Mouse (Mus musculus): ENCODE results near the gene Ptbp2. TPM values are rescaled to one million over a fixed set of nuclear protein-coding genes. Genes with fewer than 3 reads are reported as not detected.
A peak's percentile ranks its signal among the peaks of the same experiment; 100 is the strongest.

The Ptbp2 gene
- total RNA-seq (2021): 10 to 100 TPM; 16.8 to 16.9 TPM
- long read RNA-seq, experiment 1, partial matches to known transcripts: 0 of 10 reads
- long read RNA-seq, experiment 1, other reads (novel, unspliced or antisense): 5 of 10 reads
- long read RNA-seq, experiment 2, partial matches to known transcripts: 0 of 5 reads
- long read RNA-seq, experiment 2, other reads (novel, unspliced or antisense): 1 of 5 reads

DNA sequence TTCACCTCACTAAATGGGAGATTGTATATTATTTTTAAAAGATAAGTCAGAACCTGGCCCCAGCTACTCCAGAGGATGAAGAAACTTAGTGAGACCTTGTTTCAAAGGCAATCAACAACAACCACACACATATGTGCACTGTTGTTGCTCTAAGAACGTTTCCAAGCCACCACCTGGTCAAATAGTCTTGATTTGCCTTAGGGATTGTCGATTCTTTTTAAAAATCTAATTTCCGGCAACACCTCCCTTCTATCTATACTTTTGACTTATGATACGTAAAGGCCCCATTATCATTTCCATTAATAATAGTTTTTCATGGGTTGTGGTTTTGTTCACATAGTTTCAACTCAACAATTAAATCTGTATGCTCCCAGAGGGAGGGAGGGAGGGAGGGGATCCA lies at the start of gene Ptbp2:
Gene Ptbp2 (minus strand): TSS at position 101 of the 400 bp plus-strand sequence.
- intact Hi-C loops (cut with DNase I; ENCODE audit: low total_unique reads): no loop called here
- DNase-seq: no peak

DNA sequence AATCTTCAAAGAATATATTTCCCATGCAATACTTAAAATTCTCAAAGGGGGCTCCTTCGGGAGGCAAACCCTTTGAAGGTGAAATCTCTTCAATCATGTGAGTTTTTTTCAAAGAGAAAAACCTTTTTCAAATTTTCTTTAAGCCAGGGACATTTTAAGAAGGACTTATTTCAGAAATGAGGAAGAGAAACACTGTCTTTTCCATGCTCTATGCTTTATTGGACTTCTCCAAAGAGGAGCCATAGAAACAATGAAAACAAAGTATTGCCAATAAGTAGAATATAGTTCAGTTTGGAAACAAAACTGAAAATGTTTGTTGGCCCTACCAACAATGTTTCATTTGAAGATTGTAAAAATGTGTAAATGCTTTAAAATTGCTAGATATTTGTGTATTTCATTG lies 30.4 kb upstream of the Ptbp2 start:
- DNase-seq: no peak
- intact Hi-C loops (cut with DNase I; ENCODE audit: low total_unique reads): no loop called here

DNA sequence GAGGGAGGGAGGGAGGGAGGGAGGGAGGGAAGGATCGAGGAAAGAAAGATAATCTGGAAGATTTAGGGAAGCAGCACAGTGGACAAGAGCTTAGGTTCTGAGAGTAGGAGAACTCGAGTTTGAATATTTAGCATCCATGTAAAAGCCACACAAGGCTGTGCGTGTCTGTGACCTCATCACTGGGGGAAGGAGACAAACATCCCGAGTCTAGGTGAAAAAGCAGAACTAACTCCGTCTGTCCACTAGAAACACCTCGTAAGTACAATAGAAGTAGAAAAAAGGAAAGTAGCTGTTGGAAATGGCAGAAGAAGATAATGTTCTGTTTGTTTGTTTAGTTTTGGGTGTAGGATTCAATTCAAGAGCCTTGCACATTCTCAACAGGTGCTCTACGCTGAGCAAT lies 21.9 kb upstream of the Ptbp2 start:
- intact Hi-C loops (cut with DNase I; ENCODE audit: low total_unique reads): no loop called here
- no peak for DNase-seq

DNA sequence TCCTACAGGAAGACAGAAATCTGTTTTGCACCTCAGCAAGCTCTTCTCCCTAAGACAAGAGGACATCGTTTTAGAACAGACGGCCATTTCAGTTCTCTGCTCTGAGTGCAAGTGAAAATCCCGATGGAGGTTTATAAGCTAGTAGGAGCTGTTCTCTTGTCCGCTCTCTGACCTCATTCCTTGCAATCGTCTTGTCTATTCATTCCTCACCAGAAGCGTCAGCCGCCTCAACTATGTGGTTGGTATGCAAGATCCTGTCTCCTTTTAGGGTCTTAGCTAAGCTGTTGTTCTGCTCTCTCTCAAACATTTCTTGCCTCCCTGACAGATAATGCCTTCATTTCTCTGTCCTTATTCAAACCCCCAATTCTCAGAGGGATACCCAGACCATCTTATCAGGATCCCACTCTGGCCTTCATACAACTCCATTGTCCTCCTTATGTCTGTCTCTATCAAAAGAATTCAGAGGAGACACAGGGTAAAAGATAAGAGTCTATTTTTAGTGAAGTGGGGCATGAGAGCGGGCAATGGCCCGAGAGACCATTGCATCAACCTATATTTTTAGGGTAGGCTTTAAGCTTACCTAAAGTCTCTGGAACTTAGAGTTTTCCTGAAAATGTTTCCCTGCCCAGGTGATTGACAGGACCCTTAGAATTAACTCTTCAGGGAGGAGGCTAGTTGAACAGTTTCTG lies 10.6 kb upstream of the Ptbp2 start:
- intact Hi-C loops (cut with DNase I; ENCODE audit: low total_unique reads): no loop called here
- no peak for DNase-seq

DNA sequence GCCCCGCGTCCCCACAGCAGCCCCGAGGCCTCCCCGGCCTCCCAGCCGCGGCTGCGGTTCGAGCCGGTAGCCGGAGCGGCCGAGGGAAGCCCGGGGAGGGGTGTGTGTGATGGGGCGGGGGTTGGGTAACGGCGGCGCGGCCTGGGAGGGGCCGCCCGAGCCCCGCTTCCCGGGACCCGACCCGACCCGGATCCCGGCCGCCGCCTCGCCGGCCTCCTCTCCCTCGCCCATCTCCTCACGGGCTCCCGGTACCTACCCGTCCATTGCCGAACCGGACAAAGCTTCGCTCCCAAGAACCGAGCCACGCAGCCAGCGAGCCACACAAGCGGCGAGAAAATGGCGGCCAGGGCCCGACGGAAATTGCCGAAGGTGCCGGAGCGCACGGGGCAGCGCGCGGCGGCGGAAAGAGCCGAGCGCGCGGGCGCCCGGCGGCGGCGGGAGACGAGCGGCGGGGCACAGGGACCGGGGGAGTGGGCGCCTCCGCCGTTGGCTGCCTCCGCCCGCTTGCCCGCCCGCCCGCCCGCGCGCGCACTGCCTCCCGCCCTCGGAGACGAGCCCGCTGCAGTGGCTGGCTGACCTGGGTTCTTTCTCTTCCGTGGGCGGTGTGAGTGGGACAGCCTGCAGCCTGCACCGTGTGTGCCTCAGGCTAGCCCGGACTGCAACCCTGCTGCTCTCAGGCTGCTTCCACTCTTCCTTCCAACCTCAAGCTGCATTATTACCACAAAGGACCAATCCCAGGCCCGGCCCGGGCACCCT lies 1.1 kb downstream of the Ptbp2 start:
- intact Hi-C loops (cut with DNase I; ENCODE audit: low total_unique reads): no loop called here
- DNase-seq: peak; percentile 90

DNA sequence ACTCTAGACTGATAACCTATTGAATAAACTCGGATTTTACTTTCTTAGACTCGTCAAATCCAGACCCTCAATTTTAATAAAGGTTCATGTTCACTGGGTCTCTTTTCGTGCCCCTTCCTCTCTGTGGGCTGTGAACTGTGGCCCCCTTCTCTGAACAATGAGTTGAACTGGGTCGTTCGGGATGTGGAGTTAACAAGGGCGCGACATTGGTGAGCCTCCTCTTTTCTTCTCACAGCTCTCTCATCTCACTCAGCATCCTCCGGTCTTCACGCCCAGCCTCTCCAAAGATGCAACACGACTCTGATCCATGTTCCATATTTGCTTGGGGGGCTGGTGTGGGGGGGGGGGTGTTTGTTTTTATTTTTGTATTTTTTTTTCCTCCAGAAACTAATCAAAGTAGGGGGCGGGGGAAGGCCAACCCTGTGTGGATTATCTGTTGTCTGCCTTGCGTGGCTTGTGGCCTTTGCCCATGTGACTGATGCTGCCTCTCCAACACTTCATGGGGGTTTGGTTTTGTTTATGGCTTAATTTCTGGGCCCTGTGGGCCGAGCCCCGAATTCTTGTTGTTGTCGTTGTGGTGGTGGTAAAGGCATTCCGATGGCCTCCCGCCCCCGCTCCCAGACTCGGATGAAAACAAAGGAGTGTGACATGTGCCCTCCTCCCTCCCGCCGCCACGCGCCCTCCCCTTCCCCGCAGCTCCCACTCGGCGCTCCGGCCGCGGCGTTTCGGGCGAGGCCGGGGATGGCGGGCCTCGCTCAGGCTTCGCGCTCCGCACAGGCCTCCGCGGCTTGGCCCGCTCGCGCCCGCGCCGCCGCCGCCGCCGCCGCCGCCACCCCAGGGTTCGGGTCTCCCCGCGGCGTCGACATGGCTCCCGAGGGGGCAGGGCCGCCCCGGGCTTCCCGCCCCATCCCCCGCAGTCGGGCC lies 2.0 kb downstream of the Ptbp2 start:
- intact Hi-C loops (cut with DNase I; ENCODE audit: low total_unique reads): no loop called here
- DNase-seq: peak; percentile 58

DNA sequence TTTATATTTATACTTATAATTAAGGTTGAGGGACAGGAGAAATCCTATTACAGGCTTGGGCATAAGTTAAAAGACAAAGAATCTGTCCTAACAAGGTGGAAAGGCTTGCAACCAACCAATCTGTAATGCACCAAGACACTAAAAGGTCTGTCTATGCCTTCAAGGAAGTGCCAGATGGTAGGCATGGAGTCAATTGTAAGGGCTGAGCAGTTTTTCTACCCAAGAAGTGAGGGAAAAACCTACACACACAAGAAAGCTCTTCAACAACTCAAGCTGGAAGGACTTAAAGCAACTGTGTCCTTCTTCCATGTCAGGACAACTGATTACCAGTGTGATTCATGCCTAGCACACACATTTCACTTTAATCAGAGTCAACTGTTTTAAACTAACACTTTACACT lies 3.4 kb downstream of the Ptbp2 start:
- intact Hi-C loops (cut with DNase I; ENCODE audit: low total_unique reads): no loop called here
- no peak for DNase-seq

DNA sequence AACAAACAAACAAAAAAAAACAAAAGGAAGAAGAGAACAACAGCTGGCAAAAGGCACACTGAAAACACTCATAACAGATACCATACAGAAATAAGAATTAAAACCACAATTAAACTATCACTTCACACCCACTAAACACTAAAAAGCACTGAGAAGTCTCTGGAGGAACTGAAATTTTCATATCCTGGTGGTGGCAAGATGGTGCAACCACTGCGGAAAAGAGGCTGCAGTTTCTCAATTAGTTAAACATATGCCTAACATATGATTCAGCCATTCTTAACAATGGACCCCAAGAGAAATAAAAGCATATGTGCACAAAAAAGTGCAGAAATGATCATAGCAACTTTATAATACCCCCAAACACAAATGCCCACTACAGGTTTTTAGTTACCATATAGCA lies 5.0 kb downstream of the Ptbp2 start:
- intact Hi-C loops (cut with DNase I; ENCODE audit: low total_unique reads): no loop called here
- DNase-seq: no peak

DNA sequence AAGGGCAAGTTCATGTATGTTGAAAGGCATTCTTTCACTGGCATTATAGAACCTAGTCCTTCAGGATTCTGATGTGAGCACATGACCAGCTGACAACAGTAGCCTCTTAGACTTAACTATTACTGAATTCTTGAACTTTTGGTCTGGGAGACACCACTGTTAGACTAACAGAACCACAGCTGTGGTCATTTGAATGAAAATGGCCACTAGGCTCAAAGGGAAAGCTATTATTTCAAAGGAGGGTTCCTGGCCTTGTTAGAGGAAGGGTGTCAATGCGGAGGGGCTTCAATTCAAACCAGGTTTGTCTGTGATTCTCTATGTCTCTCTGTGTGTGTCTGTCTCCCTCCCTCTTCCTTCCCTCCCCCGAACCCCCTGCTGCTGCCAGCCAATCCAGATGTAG lies 5.8 kb downstream of the Ptbp2 start:
- DNase-seq: no peak
- intact Hi-C loops (cut with DNase I; ENCODE audit: low total_unique reads): no loop called here

DNA sequence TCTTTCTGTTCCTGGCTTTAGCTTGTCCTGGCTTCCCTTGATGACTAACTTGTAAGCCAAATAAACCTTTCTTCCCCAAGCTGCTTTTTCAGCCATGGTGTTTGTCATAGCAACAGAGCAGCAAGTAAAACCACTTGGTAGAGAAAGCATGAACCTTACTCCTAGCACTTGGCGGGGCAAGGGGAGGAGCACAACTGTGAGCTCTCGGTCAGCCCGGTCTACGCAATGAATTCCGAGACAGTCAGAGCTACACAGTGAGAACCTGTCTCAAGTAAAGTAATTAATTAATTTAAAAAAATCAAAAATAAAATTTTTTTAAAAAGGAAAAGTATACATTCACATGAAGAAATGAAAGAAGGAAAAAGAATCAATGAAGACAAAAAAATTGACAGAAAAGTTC lies 8.1 kb downstream of the Ptbp2 start:
- no peak for DNase-seq
- intact Hi-C loops (cut with DNase I; ENCODE audit: low total_unique reads): no loop called here

DNA sequence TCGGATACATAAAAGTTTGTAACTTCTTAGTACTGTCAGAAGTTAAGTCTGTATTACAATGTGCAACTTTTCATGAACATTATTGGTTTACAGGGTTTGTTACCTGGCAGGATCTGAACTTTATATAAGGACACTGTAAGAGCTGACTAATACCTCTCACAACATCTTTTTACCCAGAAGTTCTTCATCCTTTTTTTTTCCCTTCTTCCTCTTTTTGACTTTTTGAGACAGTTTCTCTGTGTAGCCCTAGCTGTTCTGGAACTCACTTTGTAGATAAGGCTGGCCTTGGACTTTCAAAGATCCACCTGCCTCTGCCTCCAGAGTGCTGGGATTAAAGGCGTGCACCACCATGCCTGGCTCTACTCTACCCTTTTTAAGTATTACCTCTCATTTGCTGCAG lies 11.5 kb downstream of the Ptbp2 start:
- intact Hi-C loops (cut with DNase I; ENCODE audit: low total_unique reads): no loop called here
- no peak for DNase-seq

DNA sequence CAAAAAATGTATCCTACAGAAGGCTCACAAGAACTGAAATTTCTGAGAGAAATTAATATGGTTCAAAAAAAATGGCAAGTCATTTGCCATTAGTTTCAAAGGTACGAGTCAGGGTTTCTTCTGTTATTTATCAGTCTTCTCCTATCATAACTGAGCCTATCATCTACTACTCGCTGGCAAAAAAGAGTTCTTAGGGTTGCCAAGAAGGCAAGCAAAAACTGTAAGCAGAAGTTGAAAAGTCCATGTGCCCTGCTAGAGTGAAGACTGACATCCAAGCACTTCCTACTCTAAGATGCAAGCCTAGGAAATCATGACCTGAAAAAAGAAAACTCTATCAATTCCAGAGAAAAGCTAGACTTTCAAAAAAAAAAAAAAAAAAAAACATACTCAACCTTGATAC lies 20.5 kb downstream of the Ptbp2 start:
- intact Hi-C loops (cut with DNase I; ENCODE audit: low total_unique reads): no loop called here
- no peak for DNase-seq

DNA sequence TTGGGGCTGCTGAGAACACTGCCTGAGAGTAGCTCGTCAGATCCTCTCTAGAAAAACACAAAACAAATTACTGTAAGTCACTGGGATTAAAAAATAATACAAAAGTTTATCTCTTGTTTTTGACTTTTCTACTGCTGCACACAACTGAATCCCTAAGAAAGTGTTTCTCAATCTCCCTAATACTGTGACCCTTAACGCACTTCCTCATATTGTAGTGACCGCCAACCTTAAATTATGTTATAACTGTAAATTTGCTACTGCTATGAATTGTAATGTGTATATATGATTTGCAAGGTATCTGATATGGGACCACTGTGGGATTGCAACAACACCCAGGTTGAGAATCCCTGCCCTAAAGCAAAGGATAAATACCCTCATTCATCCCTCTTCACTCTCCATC lies 22.5 kb downstream of the Ptbp2 start:
- DNase-seq: no peak
- intact Hi-C loops (cut with DNase I; ENCODE audit: low total_unique reads): no loop called here

DNA sequence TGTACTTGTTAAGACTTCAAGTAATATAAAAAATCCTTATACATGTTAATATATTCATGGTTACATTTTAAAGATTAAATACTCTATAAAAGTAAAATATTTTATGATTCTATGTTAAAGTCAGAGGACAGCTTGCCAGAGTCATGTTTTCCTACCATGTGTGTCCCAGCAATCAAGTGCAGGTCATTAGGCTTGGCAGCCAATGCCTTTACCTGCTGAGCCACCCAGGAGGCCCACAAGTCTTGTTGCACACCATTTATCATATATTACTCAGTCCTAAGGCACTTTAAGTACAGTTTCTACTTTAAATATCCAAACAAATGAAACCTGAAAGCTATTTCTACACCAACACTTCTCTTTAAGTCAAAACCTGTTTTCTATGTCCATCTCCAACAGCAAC lies 30.5 kb downstream of the Ptbp2 start:
- no peak for DNase-seq
- intact Hi-C loops (cut with DNase I; ENCODE audit: low total_unique reads): no loop called here

DNA sequence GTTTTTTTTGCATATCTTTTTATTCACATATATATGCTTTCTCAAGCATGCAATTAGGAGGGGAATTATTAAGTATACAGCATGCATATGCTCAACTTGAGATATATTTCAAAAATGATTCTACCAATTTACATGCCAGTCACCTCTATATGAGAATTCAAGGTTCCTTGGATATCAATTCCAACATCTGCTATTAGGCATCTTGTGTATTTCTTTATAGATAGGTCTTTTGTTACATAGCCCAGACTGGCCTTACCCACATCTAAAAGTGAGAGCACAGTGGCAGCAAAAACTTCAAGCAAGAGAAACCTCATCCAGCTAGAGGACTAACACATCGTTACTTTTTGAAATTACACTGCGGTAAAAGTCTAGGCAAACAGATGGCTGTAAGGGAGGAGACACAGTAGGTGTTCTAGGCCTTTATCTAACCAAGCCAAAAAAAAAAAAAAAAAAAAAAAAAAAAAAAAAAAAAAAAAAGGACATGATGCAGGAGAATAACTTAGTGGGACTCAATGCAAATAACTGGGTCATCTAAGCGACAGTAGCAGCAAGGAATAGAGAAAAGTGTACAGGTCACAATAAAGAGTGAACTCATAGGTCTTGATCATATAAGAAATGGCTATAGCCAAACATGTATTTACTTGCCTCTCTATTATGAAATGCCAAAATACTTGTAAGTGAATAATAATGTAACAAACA lies 34.6 kb downstream of the Ptbp2 start:
- no peak for DNase-seq

DNA sequence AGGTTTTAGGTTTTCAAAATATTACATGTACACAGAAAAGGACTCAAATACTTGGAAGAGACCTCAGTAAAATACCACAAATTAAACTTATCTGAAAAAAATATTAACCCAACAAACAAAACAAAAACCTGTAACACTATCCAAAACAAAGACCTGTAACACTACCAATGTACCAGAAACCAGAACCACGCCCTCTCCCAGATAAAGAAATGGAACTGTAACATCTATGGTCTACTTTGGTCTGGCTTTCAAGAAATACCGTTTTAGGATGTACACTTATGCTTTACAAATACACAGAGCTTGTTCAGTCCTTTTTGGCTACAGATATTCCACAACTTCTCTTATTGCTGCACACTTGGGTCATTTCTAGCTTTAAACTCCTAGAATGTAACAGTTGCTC lies 35.1 kb downstream of the Ptbp2 start:
- DNase-seq: no peak
- intact Hi-C loops (cut with DNase I; ENCODE audit: low total_unique reads): no loop called here

More for the DNA sequence above, 34.6 kb downstream of the Ptbp2 start:
- intact Hi-C loops (cut with DNase I; ENCODE audit: low total_unique reads): no loop called here

DNA sequence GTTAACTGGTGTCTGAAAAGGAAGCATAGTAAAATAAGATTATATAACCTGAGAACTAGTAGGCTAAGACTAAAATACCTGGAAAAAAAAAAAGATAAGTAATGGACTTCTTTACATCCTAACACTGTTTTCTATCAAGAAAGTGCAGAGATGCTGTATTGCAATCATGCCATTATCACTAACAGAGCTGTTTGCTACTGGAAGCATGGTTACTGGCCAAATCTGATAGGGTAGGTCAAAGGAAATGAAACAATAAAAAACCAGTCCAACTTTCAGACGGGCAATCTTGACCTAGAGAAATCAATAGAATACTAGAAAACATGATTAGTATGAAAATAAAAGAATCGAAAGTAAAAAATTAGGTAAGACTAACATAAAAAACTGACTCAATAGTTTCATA lies 37.6 kb downstream of the Ptbp2 start:
- intact Hi-C loops (cut with DNase I; ENCODE audit: low total_unique reads): no loop called here
- no peak for DNase-seq

DNA sequence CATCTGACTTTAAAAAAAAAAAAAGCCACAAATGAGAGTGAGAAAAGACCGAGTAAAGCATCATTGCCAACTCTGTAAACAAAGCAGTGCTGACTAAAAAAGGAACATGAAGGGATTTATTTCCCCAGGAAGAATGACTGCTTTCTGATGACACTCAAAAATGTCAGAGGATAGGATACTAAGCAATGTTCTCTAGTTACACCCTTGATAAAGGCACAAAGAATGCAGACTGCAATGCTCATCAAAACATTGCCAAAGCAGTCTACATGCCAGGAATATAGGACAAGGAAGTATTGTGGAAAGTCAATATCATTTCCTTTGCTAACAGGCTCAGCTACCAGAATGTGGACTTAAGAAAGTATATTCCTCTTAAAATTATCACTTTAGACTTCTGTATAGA lies 38.5 kb downstream of the Ptbp2 start:
- DNase-seq: no peak
- intact Hi-C loops (cut with DNase I; ENCODE audit: low total_unique reads): no loop called here

DNA sequence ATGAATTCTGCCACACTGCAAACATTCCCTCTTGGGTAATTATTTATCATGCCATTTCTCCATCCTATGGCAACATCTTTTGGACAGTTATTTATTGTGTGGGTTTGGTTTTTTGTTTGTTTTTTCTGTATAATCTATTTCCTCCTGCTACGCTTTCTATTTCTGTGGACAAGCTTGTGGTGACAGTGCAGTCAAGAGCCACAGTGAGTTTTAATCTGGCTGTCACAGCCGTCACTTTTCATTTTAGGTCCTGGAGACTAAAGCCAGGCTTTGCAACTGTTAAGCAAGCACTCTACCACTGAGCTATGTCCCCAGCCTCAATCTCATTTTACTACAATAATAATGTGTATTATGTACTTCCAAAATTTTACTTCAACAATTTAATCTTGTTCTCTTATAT lies 54.4 kb downstream of the Ptbp2 start:
- intact Hi-C loops (cut with DNase I; ENCODE audit: low total_unique reads): no loop called here
- no peak for DNase-seq

All from gastrocnemius, postnatal 14 days (tissue).